Mouse (Mus musculus) brain, embryonic 18.5 days (tissue): ENCODE data around the gene Fli1.

Experiments used
- DNase-seq: peaks from one replicate; pipeline ENCODE4 v3.0.0-alpha.2; 2012; ENCODE audit warnings: low read depth, low spot score

Fli1 gene

GRCm38 (mm10) chr9:32409060-32409961, 133.3 kb downstream of the Fli1 start:
- DNase-seq = no peak

- DNase-seq = no peak
Measured at GRCm38 (mm10) chr9:32408730-32409059, 134.0 kb downstream of the Fli1 start.

- peak; percentile 72 for DNase-seq
Measured at GRCm38 (mm10) chr9:32405191-32405925, 137.3 kb downstream of the Fli1 start.

- DNase-seq = no peak
Measured at GRCm38 (mm10) chr9:32400662-32401161, 141.9 kb downstream of the Fli1 start.

GRCm38 (mm10) chr9:32400212-32400611, 142.4 kb downstream of the Fli1 start:
- DNase-seq = no peak

GRCm38 (mm10) chr9:32394761-32395161, 147.9 kb downstream of the Fli1 start:
- no peak for DNase-seq

GRCm38 (mm10) chr9:32392716-32393115, 149.9 kb downstream of the Fli1 start:
- no peak for DNase-seq

GRCm38 (mm10) chr9:32391701-32392100, 151.0 kb downstream of the Fli1 start:
- no peak for DNase-seq

- DNase-seq = no peak
Measured at GRCm38 (mm10) chr9:32391092-32391491, 151.6 kb downstream of the Fli1 start.

GRCm38 (mm10) chr9:32388120-32388519, 154.5 kb downstream of the Fli1 start:
- DNase-seq = no peak

GRCm38 (mm10) chr9:32384906-32385305, 157.8 kb downstream of the Fli1 start:
- DNase-seq = no peak

- DNase-seq = no peak
Measured at GRCm38 (mm10) chr9:32376863-32377590, 165.6 kb downstream of the Fli1 start.

GRCm38 (mm10) chr9:32376031-32376430, 166.6 kb downstream of the Fli1 start:
- no peak for DNase-seq

- DNase-seq = no peak
Measured at GRCm38 (mm10) chr9:32373656-32374055, 169.0 kb downstream of the Fli1 start.
